Mouse (Mus musculus) megakaryocyte, embryonic 14.5 days (primary cell): ENCODE data around the gene Arhgap35. TPM values are rescaled to one million over a fixed set of nuclear protein-coding genes. Genes with fewer than 3 reads are reported as not detected.
"Not testable (repeated sequence)": the region's sequence is repeated elsewhere in the genome, so short reads cannot be mapped to it uniquely, and the experiment has no call there.

Experiments used
- H3K27me3 ChIP-seq: replicated peaks from 2 replicates; pipeline ENCODE3; 2012; ENCODE audit warnings: inconsistent platforms
- H3K36me3 ChIP-seq: replicated peaks from 2 replicates; pipeline ENCODE3; 2012; ENCODE audit warnings: low read length, inconsistent platforms, mixed read lengths
- H3K4me1 ChIP-seq: 2 replicates; pipeline ENCODE4 v1.6.1; 2012; ENCODE audit warnings: inconsistent platforms
- H3K4me3 ChIP-seq: replicated peaks from 2 replicates; pipeline ENCODE3; 2012; ENCODE audit warnings: moderate library complexity, mild to moderate bottlenecking, inconsistent platforms
- H3K9me3 ChIP-seq: 2 replicates; pipeline ENCODE4 v1.6.1; 2012; ENCODE audit warnings: inconsistent platforms
- FLI1 ChIP-seq: IDR thresholded peaks from 2 replicates; pipeline ENCODE4 v1.6.1; 2012; ENCODE audit warnings: low read length, inconsistent platforms, mixed read lengths
- GATA1 ChIP-seq: IDR thresholded peaks from 3 replicates; pipeline ENCODE4 v1.6.1; 2012; ENCODE audit warnings: mixed read lengths, low read length, inconsistent platforms, borderline replicate concordance
- polyA plus RNA-seq: library from polyadenylated mRNA; stranded (reverse); fragments of >175 nt; gene quantifications from 2 replicates; pipeline ENCODE4 v1.2.3, GENCODE M21; 2012; ENCODE audit warnings: low replicate concordance; ENCODE audit not compliant: insufficient read depth

Gene Arhgap35
- polyA plus RNA-seq, 1 experiment = 2.7 TPM

GRCm38 (mm10) chr7:16623687-16624086 is 8.9 kb upstream of the Arhgap35 start:
- Histone ChIP-seq H3K4me3 (no peak overlapping the region), H3K36me3 (no peaks in the 10 kb centered on the region)
- no peak for TF ChIP-seq FLI1
- no peak for TF ChIP-seq GATA1

GRCm38 (mm10) chr7:16623131-16623530 is 8.3 kb upstream of the Arhgap35 start:
- H3K4me3 ChIP-seq = no peak overlapping the region
- peaks cover 20% of the 10 kb centered on the region for H3K27me3 ChIP-seq
- TF ChIP-seq FLI1 (no peak), GATA1 (no peak)
- H3K36me3 ChIP-seq = no peaks in the 10 kb centered on the region
- peaks cover 9% of the 10 kb centered on the region for H3K9me3 ChIP-seq
- peaks cover 15% of the 10 kb centered on the region for H3K4me1 ChIP-seq

More at GRCm38 (mm10) chr7:16623687-16624086, 8.9 kb upstream of the Arhgap35 start:
- Histone ChIP-seq H3K4me1 (peaks cover 13% of the 10 kb centered on the region), H3K27me3 (peaks cover 20% of the 10 kb centered on the region), H3K9me3 (peaks cover 9% of the 10 kb centered on the region)

- Histone ChIP-seq H3K4me1 (peaks cover 27% of the 10 kb centered on the region), H3K9me3 (peaks cover 9% of the 10 kb centered on the region), H3K4me3 (no peak overlapping the region), H3K27me3 (peaks cover 20% of the 10 kb centered on the region), H3K36me3 (no peaks in the 10 kb centered on the region)
- no peak for TF ChIP-seq GATA1
- TF ChIP-seq FLI1 = no peak
These were observed 6.4 kb upstream of the Arhgap35 start for GRCm38 (mm10) chr7:16621066-16621622.

GRCm38 (mm10) chr7:16618661-16619211 is 3.9 kb upstream of the Arhgap35 start:
- H3K4me3 ChIP-seq = peak overlapping the region; percentile 89
- H3K27me3 ChIP-seq = peaks cover 20% of the 10 kb centered on the region
- H3K9me3 ChIP-seq = peaks cover 9% of the 10 kb centered on the region
- H3K4me1 ChIP-seq = peaks cover 38% of the 10 kb centered on the region
- no peaks in the 10 kb centered on the region for H3K36me3 ChIP-seq
- TF ChIP-seq GATA1 (no peak), FLI1 (no peak)

- peaks cover 16% of the 10 kb centered on the region for H3K27me3 ChIP-seq
- TF ChIP-seq GATA1 = no peak
- no peak for TF ChIP-seq FLI1
- H3K36me3 ChIP-seq = no peaks in the 10 kb centered on the region
- no peak overlapping the region for H3K4me3 ChIP-seq
- H3K4me1 ChIP-seq = peaks cover 55% of the 10 kb centered on the region
- H3K9me3 ChIP-seq = peaks cover 9% of the 10 kb centered on the region
These were observed 2.3 kb upstream of the Arhgap35 start for GRCm38 (mm10) chr7:16617045-16617444.

- peaks cover 2% of the 10 kb centered on the region for H3K36me3 ChIP-seq
- peaks cover 74% of the 10 kb centered on the region for H3K4me1 ChIP-seq
- peak overlapping the region; percentile 95 for H3K4me3 ChIP-seq
- H3K27me3 ChIP-seq = no peaks in the 10 kb centered on the region
- TF ChIP-seq GATA1 (no peak), FLI1 (no peak)
- no peaks in the 10 kb centered on the region for H3K9me3 ChIP-seq
These were observed 464 bp downstream of the Arhgap35 start for GRCm38 (mm10) chr7:16614171-16614887.

GRCm38 (mm10) chr7:16613461-16614170 is 1.2 kb downstream of the Arhgap35 start:
- TF ChIP-seq GATA1 = no peak
- no peak for TF ChIP-seq FLI1
- Histone ChIP-seq H3K9me3 (no peaks in the 10 kb centered on the region), H3K36me3 (peaks cover 2% of the 10 kb centered on the region), H3K27me3 (no peaks in the 10 kb centered on the region), H3K4me1 (peaks cover 71% of the 10 kb centered on the region), H3K4me3 (peak overlapping the region; percentile 95)

GRCm38 (mm10) chr7:16610345-16610744 is 4.4 kb downstream of the Arhgap35 start:
- H3K36me3 ChIP-seq = peaks cover 15% of the 10 kb centered on the region
- TF ChIP-seq FLI1 (no peak), GATA1 (no peak)
- H3K4me1 ChIP-seq = peaks cover 56% of the 10 kb centered on the region
- no peak overlapping the region for H3K4me3 ChIP-seq
- H3K27me3 ChIP-seq = no peaks in the 10 kb centered on the region
- no peaks in the 10 kb centered on the region for H3K9me3 ChIP-seq

GRCm38 (mm10) chr7:16608961-16609360 is 5.8 kb downstream of the Arhgap35 start:
- TF ChIP-seq GATA1 (no peak), FLI1 (no peak)
- Histone ChIP-seq H3K4me1 (peaks cover 55% of the 10 kb centered on the region), H3K9me3 (0 out of 2 replicates have a peak, but pooled peaks cover 1% of the 10 kb centered on the region), H3K27me3 (no peaks in the 10 kb centered on the region), H3K36me3 (peaks cover 17% of the 10 kb centered on the region), H3K4me3 (no peak overlapping the region)

GRCm38 (mm10) chr7:16608046-16608445 is 6.7 kb downstream of the Arhgap35 start:
- no peaks in the 10 kb centered on the region for H3K27me3 ChIP-seq
- H3K9me3 ChIP-seq = 0 out of 2 replicates have a peak, but pooled peaks cover 4% of the 10 kb centered on the region
- TF ChIP-seq FLI1 (no peak), GATA1 (no peak)
- peaks cover 21% of the 10 kb centered on the region for H3K36me3 ChIP-seq
- peaks cover 49% of the 10 kb centered on the region for H3K4me1 ChIP-seq
- H3K4me3 ChIP-seq = no peak overlapping the region

GRCm38 (mm10) chr7:16606808-16607207 is 8.0 kb downstream of the Arhgap35 start:
- not testable (repeated sequence) for H3K4me3 ChIP-seq, H3K27me3 ChIP-seq, H3K9me3 ChIP-seq
- peaks cover 44% of the 10 kb centered on the region for H3K4me1 ChIP-seq
- peaks cover 20% of the 10 kb centered on the region for H3K36me3 ChIP-seq
